Mouse (Mus musculus) thymus, postnatal 14 days (tissue): ENCODE data around the gene Nfe2l2.

Experiments used
- DNase-seq: peaks from one replicate; pipeline ENCODE4 v3.0.0; 2021

The Nfe2l2 gene

DNA sequence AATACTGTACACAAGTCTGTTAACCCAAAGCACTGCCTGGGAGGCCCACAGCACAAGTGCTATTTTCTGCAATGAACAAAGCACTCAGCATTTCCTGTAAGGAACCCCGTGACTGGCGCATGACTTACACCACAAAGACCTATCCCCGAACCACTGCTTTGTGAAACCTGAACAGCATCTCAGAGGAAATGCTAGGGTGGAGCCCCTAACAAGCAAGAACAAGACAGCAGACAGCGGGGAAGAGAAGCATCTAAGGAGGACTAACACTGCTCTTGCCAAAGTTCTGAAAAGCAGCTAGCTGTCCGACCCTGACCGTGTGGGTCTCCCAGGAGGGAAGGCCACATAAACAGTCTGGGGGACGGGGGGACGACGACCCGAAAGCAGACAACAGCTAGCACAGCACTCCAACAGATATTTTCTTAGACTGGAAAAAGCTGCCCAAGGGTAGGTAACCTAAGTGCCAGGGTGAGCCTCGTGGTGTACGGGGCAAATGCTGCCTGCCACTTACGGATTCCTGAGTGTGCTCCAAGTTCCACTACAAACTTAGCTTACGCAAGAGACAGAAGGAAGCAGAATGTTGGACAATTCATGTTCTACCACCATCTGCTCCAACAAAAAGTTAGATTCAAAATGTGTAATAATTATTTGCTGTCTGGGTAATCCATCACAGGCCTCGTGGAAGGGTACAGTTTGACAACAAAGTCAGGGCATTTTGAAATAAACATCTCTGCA lies 21.3 kb downstream of the Nfe2l2 start:
- DNase-seq: peak; percentile 83

DNA sequence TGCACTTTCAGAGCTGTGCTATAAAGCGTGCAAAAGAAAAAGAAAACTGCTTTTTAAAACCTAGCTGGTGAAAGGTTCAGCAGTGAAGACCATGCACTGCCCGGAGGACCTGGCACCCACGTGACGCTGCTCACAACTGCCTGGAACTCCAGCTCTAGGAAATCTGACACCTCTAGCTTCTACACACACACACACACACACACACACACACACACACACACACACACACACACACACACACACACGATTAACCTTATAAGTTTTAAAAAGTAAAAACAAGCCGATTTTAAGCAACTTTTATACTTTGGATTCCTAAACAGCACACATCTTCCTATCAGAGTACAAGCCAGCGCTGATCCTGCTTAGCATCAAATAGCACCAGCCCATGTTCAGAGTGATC lies 23.0 kb downstream of the Nfe2l2 start:
- no peak for DNase-seq

- no peak for DNase-seq
Measured at GRCm38 (mm10) chr2:75679947-75680346, 24.5 kb downstream of the Nfe2l2 start.

- no peak for DNase-seq
Measured at GRCm38 (mm10) chr2:75676567-75676966, 27.9 kb downstream of the Nfe2l2 start.

DNA sequence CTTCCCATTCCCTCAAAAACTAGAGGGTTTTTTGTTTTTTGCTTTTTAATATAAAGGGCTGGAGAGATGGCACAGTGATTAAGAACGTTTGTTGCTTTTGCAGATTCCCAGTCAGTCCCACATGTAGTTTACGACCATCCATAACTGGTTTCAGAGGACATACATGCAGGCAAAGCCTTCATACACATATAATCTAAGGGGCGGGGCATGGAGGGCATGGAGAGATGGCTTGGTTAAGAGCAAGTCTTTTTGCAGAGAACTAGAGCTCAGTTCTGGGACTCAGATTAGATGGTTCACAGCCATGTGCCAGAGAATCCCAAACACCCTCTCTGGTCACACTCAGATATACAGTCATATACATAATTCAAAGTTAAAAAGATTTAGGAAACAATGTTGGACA lies 31.9 kb downstream of the Nfe2l2 start:
- no peak for DNase-seq

GRCm38 (mm10) chr2:75671337-75671660 lies 33.1 kb downstream of the Nfe2l2 start:
- no peak for DNase-seq

DNA sequence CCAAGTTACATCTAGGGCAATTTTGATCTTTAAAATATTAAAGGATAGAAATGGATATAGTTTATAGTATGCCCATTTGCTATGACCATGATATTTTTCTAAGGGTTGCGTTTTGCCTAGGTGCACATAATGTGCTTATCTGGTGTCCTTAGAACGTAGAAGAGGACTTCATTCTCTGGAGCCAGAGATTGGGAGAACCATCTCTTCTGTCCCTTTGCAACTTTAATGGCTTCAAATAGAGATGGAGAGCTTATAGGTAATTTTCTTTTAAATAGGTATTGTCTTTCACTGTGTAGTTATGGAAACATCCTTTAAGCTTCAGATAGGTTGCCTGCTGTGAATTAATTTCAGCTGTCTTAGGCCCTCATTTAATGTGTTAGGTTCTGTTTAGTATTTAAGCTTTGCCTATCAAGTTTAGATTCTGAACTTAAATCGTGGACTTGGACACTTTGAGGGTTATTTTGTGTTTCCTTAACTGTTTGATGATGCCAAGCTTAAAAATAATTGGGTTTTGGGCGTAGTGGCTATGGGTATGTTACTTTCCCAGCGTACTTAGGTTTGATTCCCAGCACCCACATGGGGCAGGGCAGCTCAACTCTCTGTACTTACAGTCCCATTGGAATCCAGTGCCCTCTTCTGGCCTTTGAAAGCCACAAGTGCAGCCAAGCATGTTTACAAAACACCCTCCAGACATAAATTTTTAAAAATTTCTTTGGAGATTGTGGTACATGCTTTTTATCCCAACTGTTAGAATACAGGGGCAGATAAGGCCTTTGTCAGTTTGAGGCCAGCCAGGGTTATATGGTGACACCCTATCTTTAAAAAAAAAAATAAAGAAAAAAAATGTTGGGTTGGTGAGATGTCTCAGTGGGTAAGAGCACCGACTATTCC lies 33.8 kb downstream of the Nfe2l2 start:
- no peak for DNase-seq

DNA sequence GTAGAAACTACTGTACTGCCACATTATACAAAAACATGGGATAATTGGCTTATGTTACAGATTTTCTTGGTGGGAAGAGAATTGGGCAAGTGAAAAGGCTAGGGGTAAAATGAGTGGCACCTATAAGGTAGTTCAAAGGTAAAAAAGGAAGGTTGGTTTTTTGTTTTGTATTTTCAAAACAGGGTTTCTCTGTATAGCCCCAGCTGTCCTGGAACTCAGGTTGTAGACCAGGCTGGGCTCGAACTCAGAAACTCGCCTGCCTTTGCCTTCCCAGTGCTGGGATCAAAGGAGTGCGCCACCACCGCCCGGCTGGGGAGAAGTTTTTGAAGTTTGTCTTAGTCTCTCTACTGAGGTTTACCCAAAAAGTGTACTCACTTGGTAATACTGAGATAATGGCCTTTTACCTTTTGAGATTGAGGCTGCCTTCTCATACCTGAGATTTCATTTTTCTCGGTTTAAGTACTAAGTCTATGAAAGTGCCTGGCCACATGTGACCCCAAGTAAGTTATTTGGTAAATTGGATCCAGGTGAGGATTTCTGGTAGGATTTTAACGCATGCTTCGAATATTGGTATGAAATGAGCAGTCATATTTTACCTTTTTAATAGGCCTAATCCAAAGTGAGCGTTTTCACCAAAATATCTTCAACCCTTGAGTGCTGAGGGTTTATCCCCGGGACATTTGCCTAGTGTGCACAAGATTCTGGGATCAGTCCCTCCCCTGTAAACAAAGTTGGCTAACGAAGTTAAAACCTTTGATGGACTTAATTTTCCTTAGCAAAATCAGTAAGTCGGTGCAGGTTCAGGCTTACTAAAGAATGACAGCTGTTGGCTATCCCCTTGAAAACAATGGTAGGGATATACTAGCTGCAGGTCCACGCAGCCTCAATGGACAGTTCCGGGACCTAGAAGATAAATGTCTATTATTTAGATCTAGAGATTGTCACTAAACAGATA lies 34.7 kb downstream of the Nfe2l2 start:
- DNase-seq: peak; percentile 40

DNA sequence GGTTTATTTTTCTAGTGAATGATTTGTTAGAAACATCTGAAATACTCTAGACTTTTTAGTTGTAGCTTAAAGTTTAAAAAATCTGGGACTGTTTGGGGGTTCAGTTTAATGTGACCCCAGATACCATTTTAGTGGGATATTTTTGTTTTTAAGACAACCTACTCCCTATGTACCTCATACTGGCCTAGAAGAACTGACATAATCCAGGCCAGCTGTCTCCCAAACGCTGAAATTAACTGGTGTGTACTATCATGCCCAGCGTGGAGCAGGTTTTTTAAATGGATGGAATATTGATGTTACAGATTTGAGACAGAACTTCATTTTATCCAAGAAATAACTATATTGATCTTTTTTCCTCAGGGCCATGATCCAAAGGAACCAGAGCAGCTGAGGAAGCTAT lies 43.3 kb downstream of the Nfe2l2 start:
- no peak for DNase-seq

DNA sequence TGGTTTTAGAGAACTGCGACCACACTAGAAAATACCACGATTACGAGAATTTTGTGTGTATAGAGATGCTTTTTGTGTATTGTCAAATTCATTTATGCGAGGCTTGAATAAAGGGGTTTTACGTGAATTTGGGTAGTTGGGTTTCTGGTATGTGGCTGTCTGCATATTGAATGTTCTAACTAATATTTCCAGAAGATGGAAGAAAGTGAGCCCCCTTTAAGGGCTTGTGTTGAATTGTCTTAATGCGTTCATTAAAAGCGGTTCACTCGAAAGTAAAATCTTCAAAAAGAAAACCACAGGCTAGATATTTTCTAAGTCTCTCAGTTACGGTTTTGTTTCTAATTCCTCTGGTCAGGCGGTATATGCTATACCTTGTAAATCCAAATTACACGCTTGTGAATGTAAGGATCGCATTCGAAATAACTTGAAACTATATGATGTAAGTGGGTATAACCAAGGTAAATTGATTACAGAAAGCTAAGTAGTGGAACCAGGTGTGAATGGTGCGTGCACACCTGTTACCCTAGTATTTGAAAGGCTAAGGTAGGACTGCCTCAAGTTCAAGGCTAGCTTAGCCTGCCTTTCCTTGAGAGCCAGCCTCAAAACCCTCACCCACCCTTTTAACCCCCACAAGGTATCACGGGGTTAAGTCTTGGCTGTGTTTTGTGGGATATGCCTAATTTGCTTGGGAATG lies 44.0 kb downstream of the Nfe2l2 start:
- no peak for DNase-seq

- DNase-seq: peak; percentile 96
Measured at GRCm38 (mm10) chr2:75659629-75659960, 44.8 kb downstream of the Nfe2l2 start.

GRCm38 (mm10) chr2:75658727-75659628 lies 45.5 kb downstream of the Nfe2l2 start, which contains the start of gene Hnrnpa3:
Gene Hnrnpa3, plus strand, starts transcription at chr2:75659261.
- DNase-seq: peak; percentile 99

DNA sequence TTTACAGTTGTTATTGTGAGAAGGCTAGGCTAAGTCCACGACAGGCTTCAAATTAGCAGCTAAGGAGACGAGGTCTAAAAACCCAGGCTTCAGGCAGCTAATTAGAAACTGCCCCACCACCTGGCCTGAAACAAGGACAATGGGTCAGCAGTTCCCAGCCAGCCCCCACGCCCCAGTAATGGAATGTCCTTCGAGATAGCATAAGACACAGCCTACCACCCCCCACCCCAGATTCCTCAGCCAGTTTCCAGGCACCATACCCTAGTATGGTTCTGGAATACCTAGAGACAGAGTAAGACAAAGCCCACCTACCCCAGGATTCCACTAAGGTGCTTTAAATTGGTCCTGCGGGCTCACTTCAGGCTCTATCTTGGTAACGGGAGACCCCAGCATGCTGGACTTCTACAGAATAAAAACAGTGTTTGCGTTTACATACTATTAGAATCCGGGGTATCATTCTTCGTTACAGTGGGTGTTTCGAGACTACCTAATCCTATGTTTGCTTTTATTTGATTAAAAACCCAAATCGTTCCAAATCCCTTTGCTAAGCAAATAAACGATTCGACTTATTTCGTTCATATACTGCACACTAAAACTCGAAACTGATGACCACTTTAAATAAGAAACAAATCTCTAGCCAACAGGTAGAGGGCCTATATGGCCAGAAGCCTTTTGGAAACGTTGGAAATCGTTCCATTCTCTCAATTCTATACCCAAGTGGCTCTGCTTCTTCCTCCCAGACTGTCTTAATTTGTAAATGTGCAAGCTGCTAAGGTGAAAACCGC lies 46.3 kb downstream of the Nfe2l2 start:
- peak; percentile 34 for DNase-seq

- no peak for DNase-seq
Measured at GRCm38 (mm10) chr2:75656924-75657323, 47.5 kb downstream of the Nfe2l2 start.

- no peak for DNase-seq
Measured at GRCm38 (mm10) chr2:75654679-75655078, 49.8 kb downstream of the Nfe2l2 start.

DNA sequence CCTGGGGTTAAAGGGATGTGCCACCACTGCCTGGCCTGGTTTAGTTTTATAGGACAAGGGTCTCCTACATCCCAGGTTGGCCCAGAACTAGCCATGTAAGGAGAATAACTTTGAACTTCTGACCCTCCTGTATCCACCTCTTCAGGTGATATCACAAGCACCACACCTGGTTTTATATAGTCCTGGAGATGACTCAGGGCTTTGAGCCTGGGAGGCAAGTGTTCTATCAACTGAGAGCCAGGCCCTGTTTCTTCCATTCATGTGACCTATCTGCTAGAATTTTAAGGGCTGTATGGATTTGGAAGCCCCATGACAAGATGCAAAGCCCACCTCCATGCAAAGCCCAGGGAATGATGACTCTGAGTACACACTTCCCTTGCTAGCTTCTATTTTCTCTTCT lies 51.3 kb downstream of the Nfe2l2 start:
- DNase-seq: no peak

DNA sequence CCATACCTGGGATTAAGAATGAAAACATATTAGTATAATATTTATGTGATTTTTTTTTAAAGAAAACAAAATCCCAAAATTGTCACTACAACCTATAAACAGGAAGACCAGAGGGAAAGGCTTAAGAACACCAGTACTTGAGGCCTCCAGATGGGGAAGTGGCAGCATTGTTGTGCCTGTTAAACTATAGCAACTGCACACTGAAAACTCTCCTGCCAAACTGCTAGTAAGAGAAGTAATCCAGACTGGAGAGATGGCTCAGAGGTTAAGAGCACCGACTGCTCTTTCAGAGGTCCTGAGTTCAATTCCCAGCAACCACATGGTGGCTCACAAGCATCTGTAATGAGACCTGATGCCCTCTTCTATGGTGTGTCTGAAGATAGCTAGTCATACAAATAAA lies 54.0 kb downstream of the Nfe2l2 start:
- no peak for DNase-seq

- DNase-seq: no peak
Measured at GRCm38 (mm10) chr2:75645251-75645650, 59.2 kb downstream of the Nfe2l2 start.

GRCm38 (mm10) chr2:75643950-75644349 lies 60.5 kb downstream of the Nfe2l2 start:
- no peak for DNase-seq

- no peak for DNase-seq
Measured at GRCm38 (mm10) chr2:75642795-75643550, 61.5 kb downstream of the Nfe2l2 start.
